Mouse (Mus musculus) thymus, adult 2 months (tissue): ENCODE data around the gene Ccdc106. TPM values are rescaled to one million over a fixed set of nuclear protein-coding genes. Genes with fewer than 3 reads are reported as not detected.

ENCODE experiments used
- DNase-seq: peaks from one replicate; pipeline ENCODE4 v3.0.0; 2021
- H3K27ac ChIP-seq: fragments of 200-500 bp; 2 replicates; pipeline ENCODE4 v1.5.1; 2012; ENCODE audit warnings: low read length, control low read depth; ENCODE audit not compliant: control insufficient read depth, insufficient read depth
- H3K27me3 ChIP-seq: fragments of 200-500 bp; 2 replicates; pipeline ENCODE4 v1.6.1; 2012; ENCODE audit warnings: mild to moderate bottlenecking, low read length, moderate library complexity, mixed read lengths; ENCODE audit not compliant: control insufficient read depth, insufficient read depth
- H3K36me3 ChIP-seq: fragments of 200-500 bp; 2 replicates; pipeline ENCODE4 v1.6.1; 2012; ENCODE audit warnings: mild to moderate bottlenecking, low read length, moderate library complexity; ENCODE audit not compliant: control insufficient read depth, insufficient read depth
- H3K4me1 ChIP-seq: fragments of 200-500 bp; replicated peaks from 2 replicates; pipeline ENCODE4 v1.6.1; 2012; ENCODE audit warnings: low read length; ENCODE audit not compliant: control insufficient read depth, insufficient read depth
- H3K4me3 ChIP-seq: fragments of 200-500 bp; 2 replicates; pipeline ENCODE4 v1.5.1; 2012; ENCODE audit warnings: mild to moderate bottlenecking, low read length, control low read depth, moderate library complexity; ENCODE audit not compliant: control insufficient read depth, insufficient read depth
- CTCF ChIP-seq: fragments of 200-500 bp; IDR thresholded peaks from 2 replicates; pipeline ENCODE4 v1.5.1; 2012; ENCODE audit warnings: mild to moderate bottlenecking, control low read depth, low read length, moderate library complexity, borderline replicate concordance; ENCODE audit not compliant: control insufficient read depth, poor library complexity, insufficient read depth; ENCODE audit errors: extremely low read depth
- POLR2A ChIP-seq: fragments of 200-500 bp; IDR thresholded peaks from 2 replicates; pipeline ENCODE4 v1.6.1; 2012; ENCODE audit warnings: mild to moderate bottlenecking, low read length, control low read depth, moderate library complexity; ENCODE audit not compliant: control insufficient read depth, poor library complexity, insufficient read depth; ENCODE audit errors: extremely low read depth
- WGBS: fragments of 180-500 bp; shearing (Covaris S2); methylation state at CpG from one replicate; pipeline ENCODE4 v1.1.7; 2018; 5-methylcytosine and 5-hydroxymethylcytosine counted together
- polyA plus RNA-seq: library from polyadenylated mRNA; depleted of rRNA; stranded (reverse); fragments of >200 nt; gene quantifications from 2 replicates; pipeline ENCODE4 v1.2.3, GENCODE M21; 2012

Gene Ccdc106
- polyA plus RNA-seq, 1 experiment, result 0.97 TPM

GRCm38 (mm10) chr7:5086921-5087440, 66.6 kb downstream of the Ccdc106 start:
- Histone ChIP-seq H3K36me3 (peaks cover 40% of the 10 kb centered on the region), H3K4me1 (peaks cover under 1% of the 10 kb centered on the region), H3K4me3 (no peak overlapping the region), H3K27ac (no peak overlapping the region), H3K27me3 (no peaks in the 10 kb centered on the region)
- 79% methylated on average over 5 of the region's 5 CpGs for WGBS
- no peak for TF ChIP-seq CTCF
- TF ChIP-seq POLR2A, result no peak
- DNase-seq, result no peak

GRCm38 (mm10) chr7:5087886-5088285, 67.5 kb downstream of the Ccdc106 start:
- no peaks in the 10 kb centered on the region for H3K4me1 ChIP-seq
- H3K27ac ChIP-seq, result no peak overlapping the region
- no peak overlapping the region for H3K4me3 ChIP-seq
- TF ChIP-seq POLR2A (no peak), CTCF (no peak)
- 83% methylated on average over 4 of the region's 4 CpGs for WGBS
- no peak for DNase-seq
- peaks cover 49% of the 10 kb centered on the region for H3K36me3 ChIP-seq
- H3K27me3 ChIP-seq, result no peaks in the 10 kb centered on the region

GRCm38 (mm10) chr7:5089853-5090252, 69.5 kb downstream of the Ccdc106 start:
- H3K4me1 ChIP-seq, result no peaks in the 10 kb centered on the region
- H3K27me3 ChIP-seq, result no peaks in the 10 kb centered on the region
- DNase-seq, result no peak
- no peak for TF ChIP-seq POLR2A
- TF ChIP-seq CTCF, result no peak
- H3K4me3 ChIP-seq, result no peak overlapping the region
- H3K36me3 ChIP-seq, result peaks cover 56% of the 10 kb centered on the region
- no peak overlapping the region for H3K27ac ChIP-seq
- 97% methylated on average over 15 of the region's 15 CpGs for WGBS

- H3K27ac ChIP-seq, result no peak overlapping the region
- H3K4me1 ChIP-seq, result no peaks in the 10 kb centered on the region
- TF ChIP-seq POLR2A (no peak), CTCF (no peak)
- no peak for DNase-seq
- no peak overlapping the region for H3K4me3 ChIP-seq
- 95% methylated on average over 15 of the region's 15 CpGs for WGBS
- H3K27me3 ChIP-seq, result no peaks in the 10 kb centered on the region
- peaks cover 61% of the 10 kb centered on the region for H3K36me3 ChIP-seq
Observed at GRCm38 (mm10) chr7:5091008-5091728, 70.8 kb downstream of the Ccdc106 start.

- peaks cover 58% of the 10 kb centered on the region for H3K36me3 ChIP-seq
- TF ChIP-seq POLR2A (no peak), CTCF (no peak)
- no peak overlapping the region for H3K27ac ChIP-seq
- no peak for DNase-seq
- H3K27me3 ChIP-seq, result no peaks in the 10 kb centered on the region
- H3K4me3 ChIP-seq, result no peak overlapping the region
- WGBS, result 92% methylated on average over 6 of the region's 6 CpGs
- no peaks in the 10 kb centered on the region for H3K4me1 ChIP-seq
Observed at GRCm38 (mm10) chr7:5092381-5092780, 72.0 kb downstream of the Ccdc106 start.

GRCm38 (mm10) chr7:5092831-5093510, 72.6 kb downstream of the Ccdc106 start:
- no peak for TF ChIP-seq CTCF
- no peak for TF ChIP-seq POLR2A
- Histone ChIP-seq H3K27me3 (no peaks in the 10 kb centered on the region), H3K4me1 (no peaks in the 10 kb centered on the region), H3K4me3 (no peak overlapping the region), H3K36me3 (peaks cover 63% of the 10 kb centered on the region), H3K27ac (no peak overlapping the region)
- DNase-seq, result no peak
- 93% methylated on average over 21 of the region's 21 CpGs for WGBS

GRCm38 (mm10) chr7:5098769-5099168, 78.4 kb downstream of the Ccdc106 start:
- WGBS, result 98% methylated on average over 5 of the region's 5 CpGs
- Histone ChIP-seq H3K27ac (no peak overlapping the region), H3K4me3 (no peak overlapping the region), H3K4me1 (peaks cover 5% of the 10 kb centered on the region; the same call in 1 of the 2 replicates), H3K36me3 (peaks cover 32% of the 10 kb centered on the region), H3K27me3 (no peaks in the 10 kb centered on the region)
- no peak for TF ChIP-seq CTCF
- TF ChIP-seq POLR2A, result no peak
- DNase-seq, result no peak
